Mouse (Mus musculus) CH12F3 (cell line): Measurements from ENCODE around the gene Efhc1.

Experiments
- in situ Hi-C: fragments of 300-500 bp; cut with MboI; formaldehyde crosslinking; loops from 2 replicates; pipeline ENCODE4 v1.14.3; 2020; ENCODE audit warnings: low sequenced_read_pairs

Gene Efhc1

GRCm38 (mm10) chr1:20941857-20942256 is 9.6 kb upstream of the Efhc1 start:
- in situ Hi-C loops = no loop called here

GRCm38 (mm10) chr1:20943016-20943415 is 8.4 kb upstream of the Efhc1 start:
- in situ Hi-C loops = no loop called here

GRCm38 (mm10) chr1:20951799-20952198 is 373 bp downstream of the Efhc1 start:
- in situ Hi-C loops = no loop called here

- in situ Hi-C loops = no loop called here
Observed at GRCm38 (mm10) chr1:20954876-20955275, 3.5 kb downstream of the Efhc1 start.

- in situ Hi-C loops = no loop called here
Observed at GRCm38 (mm10) chr1:20969642-20970041, 18.2 kb downstream of the Efhc1 start.

- in situ Hi-C loops = no loop called here
Observed at GRCm38 (mm10) chr1:20973389-20973788, 22.0 kb downstream of the Efhc1 start.

GRCm38 (mm10) chr1:20974341-20975135 is 23.1 kb downstream of the Efhc1 start:
- in situ Hi-C loops = no loop called here

GRCm38 (mm10) chr1:20980553-20980952 is 29.1 kb downstream of the Efhc1 start:
- in situ Hi-C loops = no loop called here

- in situ Hi-C loops = no loop called here
Observed at GRCm38 (mm10) chr1:20981764-20982163, 30.3 kb downstream of the Efhc1 start.

- in situ Hi-C loops = no loop called here
Observed at GRCm38 (mm10) chr1:20984103-20984502, 32.7 kb downstream of the Efhc1 start.

GRCm38 (mm10) chr1:20984582-20984981 is 33.2 kb downstream of the Efhc1 start:
- in situ Hi-C loops = no loop called here

- in situ Hi-C loops = no loop called here
Observed at GRCm38 (mm10) chr1:20986378-20987056, 35.1 kb downstream of the Efhc1 start.

GRCm38 (mm10) chr1:20989461-20990083 is 38.1 kb downstream of the Efhc1 start:
- in situ Hi-C loops = no loop called here

GRCm38 (mm10) chr1:20993690-20994089 is 42.3 kb downstream of the Efhc1 start:
- in situ Hi-C loops = no loop called here

GRCm38 (mm10) chr1:20994338-20994737 is 42.9 kb downstream of the Efhc1 start:
- in situ Hi-C loops = no loop called here

GRCm38 (mm10) chr1:20995331-20995986 is 44.0 kb downstream of the Efhc1 start:
- in situ Hi-C loops = no loop called here

GRCm38 (mm10) chr1:20996603-20997327 is 45.3 kb downstream of the Efhc1 start:
- in situ Hi-C loops = no loop called here

- in situ Hi-C loops = no loop called here
Observed at GRCm38 (mm10) chr1:20997328-20997689, 45.9 kb downstream of the Efhc1 start.

GRCm38 (mm10) chr1:20997881-20998389 is 46.5 kb downstream of the Efhc1 start:
- in situ Hi-C loops = no loop called here
